Mouse (Mus musculus): ENCODE measurements around the gene Trpv2. TPM values are rescaled to one million over a fixed set of nuclear protein-coding genes. Genes with fewer than 3 reads are reported as not detected.

The Trpv2 gene
- total and polyA plus RNA-seq, 3 experiments = 30.0 to 30.4 TPM; not detected in 1

GRCm38 (mm10) chr11:62554934-62555517, 19.3 kb upstream of the Trpv2 start (continued):
- TF ChIP-seq CHD1 (IDR thresholded peaks at IDR 0.05; ENCODE audit: low read depth, low read length) (no peak), CTCF (IDR thresholded peaks at IDR 0.05 in 2 of 3, conservative IDR thresholded peaks at IDR 0.05 in 1 of 3; ENCODE audit: control insufficient read depth in 1 of 3, insufficient read depth in 1 of 3, low read depth in 2 of 3, low read length in 3 of 3, poor library complexity in 1 of 3, severe bottlenecking in 1 of 3) (no peak)

GRCm38 (mm10) chr11:62555896-62556412, 18.3 kb upstream of the Trpv2 start:
- H3K79me2 ChIP-seq (ENCODE audit: control insufficient read depth, insufficient read depth, low read length, poor library complexity) = peaks cover 23% of the 10 kb centered on the region
- no peak overlapping the region for H3K4me3 ChIP-seq (ENCODE audit: control insufficient read depth in 1 of 2, insufficient read depth in 1 of 2, low read depth in 2 of 2, low read length in 2 of 2)
- no peak for DNase-seq (ENCODE audit: low read depth, low spot score)
- TF ChIP-seq CHD1 (IDR thresholded peaks at IDR 0.05; ENCODE audit: low read depth, low read length) (no peak), TBP (IDR thresholded peaks at IDR 0.05; ENCODE audit: low read depth, low read length) (no peak), USF2 (IDR thresholded peaks at IDR 0.05; ENCODE audit: borderline replicate concordance in 1 of 2, insufficient read depth in 1 of 2, low read depth in 1 of 2, low read length in 2 of 2) (no peak), MEF2A (IDR thresholded peaks at IDR 0.05; ENCODE audit: extremely low read depth, insufficient replicate concordance, low read depth, low read length, poor library complexity, severe bottlenecking) (no peak), ZC3H11A (IDR thresholded peaks at IDR 0.05; ENCODE audit: low read depth, low read length) (no peak), RAD21 (IDR thresholded peaks at IDR 0.05; ENCODE audit: low read depth, low read length) (no peak), MYB (IDR thresholded peaks at IDR 0.05; ENCODE audit: low read depth, low read length) (no peak), CTCF (IDR thresholded peaks at IDR 0.05 in 2 of 3, conservative IDR thresholded peaks at IDR 0.05 in 1 of 3; ENCODE audit: control insufficient read depth in 1 of 3, insufficient read depth in 1 of 3, low read depth in 2 of 3, low read length in 3 of 3, poor library complexity in 1 of 3, severe bottlenecking in 1 of 3) (no peak), ZMIZ1 (IDR thresholded peaks at IDR 0.05; ENCODE audit: low read depth, low read length) (no peak), MXI1 (IDR thresholded peaks at IDR 0.05; ENCODE audit: low read depth, low read length) (no peak), NRF1 (IDR thresholded peaks at IDR 0.05; ENCODE audit: insufficient read depth, low read depth, low read length, poor library complexity, severe bottlenecking) (no peak), MAX (IDR thresholded peaks at IDR 0.05; ENCODE audit: low read length) (no peak), GABPA (IDR thresholded peaks at IDR 0.05; ENCODE audit: low read depth, low read length) (no peak), POLR2A (IDR thresholded peaks at IDR 0.05; ENCODE audit: control insufficient read depth in 1 of 2, insufficient read depth in 1 of 2, low read depth in 1 of 2, low read length in 2 of 2, poor library complexity in 1 of 2) (no peak), ZNF384 (IDR thresholded peaks at IDR 0.05; ENCODE audit: low read depth, low read length) (no peak), BHLHE40 (IDR thresholded peaks at IDR 0.05; ENCODE audit: borderline replicate concordance, low read depth, low read length) (no peak), MYC (IDR thresholded peaks at IDR 0.05; ENCODE audit: low read depth, low read length) (no peak), E2F4 (IDR thresholded peaks at IDR 0.05; ENCODE audit: borderline replicate concordance, low read depth, low read length) (no peak), JUND (IDR thresholded peaks at IDR 0.05; ENCODE audit: low read depth, low read length) (no peak)
- no peak overlapping the region for H3K9ac ChIP-seq (ENCODE audit: control insufficient read depth, low read depth, low read length, poor library complexity, severe bottlenecking)
- peaks cover 10 to 25% of the 10 kb centered on the region in 2 experiments for H3K36me3 ChIP-seq (ENCODE audit: control insufficient read depth in 1 of 2, insufficient read depth in 2 of 2, low read length in 2 of 2)
- no peaks in the 10 kb centered on the region for H3K27me3 ChIP-seq (ENCODE audit: control insufficient read depth in 1 of 2, insufficient read depth in 2 of 2, low read length in 2 of 2)
- H3K9me3 ChIP-seq (replicated peaks; ENCODE audit: insufficient read depth, low read length) = no peaks in the 10 kb centered on the region
- H3K27ac ChIP-seq (ENCODE audit: control insufficient read depth, low read depth, low read length) = no peak overlapping the region
- H3K4me1 ChIP-seq (ENCODE audit: control insufficient read depth in 1 of 2, insufficient read depth in 2 of 2, low read length in 2 of 2) = peaks cover 7 to 19% of the 10 kb centered on the region in 2 experiments; a peak in 3 of 4 replicates

Measured in MEL (cell line).